Mouse (Mus musculus): Measurements from ENCODE around the gene Ap2b1. TPM values are rescaled to one million over a fixed set of nuclear protein-coding genes. Genes with fewer than 3 reads are reported as not detected.
"Not testable (repeated sequence)": the region's sequence is repeated elsewhere in the genome, so short reads cannot be mapped to it uniquely, and the experiment has no call there.

Ap2b1 gene
- polyA plus RNA-seq, 1 experiment from 2014 or later: 42.4 TPM

- peak overlapping the region; percentile 93; the same call in 1 of the 2 replicates for H3K9ac ChIP-seq (ENCODE audit: low read depth, low read length)
Observed at GRCm38 (mm10) chr11:83303751-83304150, 4.9 kb downstream of the Ap2b1 start.

GRCm38 (mm10) chr11:83304485-83304884, 5.7 kb downstream of the Ap2b1 start:
- no peak for TF ChIP-seq CTCF (IDR thresholded peaks at IDR 0.05; ENCODE audit: low read depth)
- H3K36me3 ChIP-seq (ENCODE audit: insufficient read depth, low read length): no peaks in the 10 kb centered on the region
- ATAC-seq (replicated peaks; ENCODE audit: low FRiP score, low read depth) (no peak), DNase-seq (ENCODE audit: low spot score) (no peak)
- H3K9ac ChIP-seq (ENCODE audit: low read depth, low read length): no peak overlapping the region
- H3K4me1 ChIP-seq (replicated peaks; ENCODE audit: insufficient read depth, low read length): peaks cover 23% of the 10 kb centered on the region; the same call in 1 of the 2 replicates
- H3K27ac ChIP-seq: no peak overlapping the region
- H3K9me3 ChIP-seq (replicated peaks; ENCODE audit: low read length): no peaks in the 10 kb centered on the region
- H3K4me3 ChIP-seq (replicated peaks; ENCODE audit: low read depth, low read length): peak overlapping the region; percentile 95; the same call in 1 of the 2 replicates
- peak overlapping the region; percentile 88 for H3K4me2 ChIP-seq (ENCODE audit: low read length)
- no peaks in the 10 kb centered on the region for H3K27me3 ChIP-seq (ENCODE audit: insufficient read depth, low read length)
- WGBS: 56% methylated on average over 2 of the region's 2 CpGs

More at GRCm38 (mm10) chr11:83303751-83304150, 4.9 kb downstream of the Ap2b1 start:
- no peak overlapping the region; the same call in 1 of the 2 replicates for H3K27ac ChIP-seq
- H3K4me1 ChIP-seq (replicated peaks; ENCODE audit: insufficient read depth, low read length): peaks cover 23% of the 10 kb centered on the region; the same call in 1 of the 2 replicates
- H3K4me2 ChIP-seq (ENCODE audit: low read length): peak overlapping the region; percentile 88
- TF ChIP-seq CTCF (IDR thresholded peaks at IDR 0.05; ENCODE audit: low read depth): no peak
- ATAC-seq (replicated peaks; ENCODE audit: low FRiP score, low read depth): no peak
- H3K9me3 ChIP-seq (replicated peaks; ENCODE audit: low read length): no peaks in the 10 kb centered on the region
- no peaks in the 10 kb centered on the region for H3K36me3 ChIP-seq (ENCODE audit: insufficient read depth, low read length)
- peak overlapping the region; percentile 95 for H3K4me3 ChIP-seq (replicated peaks; ENCODE audit: low read depth, low read length)
- DNase-seq (ENCODE audit: low spot score): peak; percentile 64
- H3K27me3 ChIP-seq (ENCODE audit: insufficient read depth, low read length): no peaks in the 10 kb centered on the region
- 16% methylated on average over 5 of the region's 5 CpGs for WGBS

GRCm38 (mm10) chr11:83306700-83307253, 8.0 kb downstream of the Ap2b1 start:
- no peak for ATAC-seq (replicated peaks; ENCODE audit: low FRiP score, low read depth)

GRCm38 (mm10) chr11:83312471-83312870, 13.6 kb downstream of the Ap2b1 start:
- Histone ChIP-seq H3K27me3 (ENCODE audit: insufficient read depth, low read length) (no peaks in the 10 kb centered on the region), H3K9me3 (replicated peaks; ENCODE audit: low read length) (no peaks in the 10 kb centered on the region), H3K4me1 (replicated peaks; ENCODE audit: insufficient read depth, low read length) (no peaks in the 10 kb centered on the region), H3K4me2 (ENCODE audit: low read length) (no peak overlapping the region), H3K36me3 (ENCODE audit: insufficient read depth, low read length) (peaks cover 24% of the 10 kb centered on the region; the same call in 1 of the 2 replicates), H3K27ac (no peak overlapping the region), H3K4me3 (replicated peaks; ENCODE audit: low read depth, low read length) (no peak overlapping the region), H3K9ac (ENCODE audit: low read depth, low read length) (no peak overlapping the region)
- ATAC-seq (replicated peaks; ENCODE audit: low FRiP score, low read depth) (no peak), DNase-seq (ENCODE audit: low spot score) (no peak)
- TF ChIP-seq CTCF (IDR thresholded peaks at IDR 0.05; ENCODE audit: low read depth): no peak
- 74% methylated on average over 5 of the region's 5 CpGs for WGBS

More at GRCm38 (mm10) chr11:83306700-83307253, 8.0 kb downstream of the Ap2b1 start:
- TF ChIP-seq CTCF (IDR thresholded peaks at IDR 0.05; ENCODE audit: low read depth): no peak
- no peaks in the 10 kb centered on the region for H3K27me3 ChIP-seq (ENCODE audit: insufficient read depth, low read length)
- H3K9me3 ChIP-seq (replicated peaks; ENCODE audit: low read length): no peaks in the 10 kb centered on the region
- H3K36me3 ChIP-seq (ENCODE audit: insufficient read depth, low read length): 0 out of 2 replicates have a peak, but pooled peaks cover 7% of the 10 kb centered on the region
- H3K4me3 ChIP-seq (replicated peaks; ENCODE audit: low read depth, low read length): no peak overlapping the region
- peaks cover 22% of the 10 kb centered on the region; the same call in 1 of the 2 replicates for H3K4me1 ChIP-seq (replicated peaks; ENCODE audit: insufficient read depth, low read length)
- H3K9ac ChIP-seq (ENCODE audit: low read depth, low read length): no peak overlapping the region
- 52% methylated on average over 4 of the region's 4 CpGs for WGBS
- no peak overlapping the region for H3K4me2 ChIP-seq (ENCODE audit: low read length)
- no peak overlapping the region for H3K27ac ChIP-seq
- no peak for DNase-seq (ENCODE audit: low spot score)

GRCm38 (mm10) chr11:83319048-83319447, 20.2 kb downstream of the Ap2b1 start:
- no peak overlapping the region for H3K9ac ChIP-seq (ENCODE audit: low read depth, low read length)
- no peaks in the 10 kb centered on the region for H3K27me3 ChIP-seq (ENCODE audit: insufficient read depth, low read length)
- peaks cover 39% of the 10 kb centered on the region for H3K36me3 ChIP-seq (ENCODE audit: insufficient read depth, low read length)
- ATAC-seq (replicated peaks; ENCODE audit: low FRiP score, low read depth): no peak
- H3K9me3 ChIP-seq (replicated peaks; ENCODE audit: low read length): no peaks in the 10 kb centered on the region
- H3K4me2 ChIP-seq (ENCODE audit: low read length): no peak overlapping the region
- H3K4me3 ChIP-seq (replicated peaks; ENCODE audit: low read depth, low read length): no peak overlapping the region
- TF ChIP-seq CTCF (IDR thresholded peaks at IDR 0.05; ENCODE audit: low read depth): no peak
- no peaks in the 10 kb centered on the region for H3K4me1 ChIP-seq (replicated peaks; ENCODE audit: insufficient read depth, low read length)
- 72% methylated on average over 4 of the region's 4 CpGs for WGBS
- DNase-seq (ENCODE audit: low spot score): no peak
- H3K27ac ChIP-seq: no peak overlapping the region

- H3K4me1 ChIP-seq (replicated peaks; ENCODE audit: insufficient read depth, low read length); ATAC-seq (replicated peaks; ENCODE audit: low FRiP score, low read depth); H3K9me3 ChIP-seq (replicated peaks; ENCODE audit: low read length); H3K4me3 ChIP-seq (replicated peaks; ENCODE audit: low read depth, low read length); DNase-seq (ENCODE audit: low spot score); H3K27me3 ChIP-seq (ENCODE audit: insufficient read depth, low read length); H3K27ac ChIP-seq; H3K4me2 ChIP-seq (ENCODE audit: low read length); H3K9ac ChIP-seq (ENCODE audit: low read depth, low read length): not testable (repeated sequence)
- H3K36me3 ChIP-seq (ENCODE audit: insufficient read depth, low read length): peaks cover 49% of the 10 kb centered on the region
- 84% methylated on average over 3 of the region's 3 CpGs for WGBS
Observed at GRCm38 (mm10) chr11:83326692-83327091, 27.9 kb downstream of the Ap2b1 start.

Measured in kidney, postnatal 0 days (tissue).